Mouse (Mus musculus): ENCODE measurements around the gene Ncapd2. TPM values are rescaled to one million over a fixed set of nuclear protein-coding genes. Genes with fewer than 3 reads are reported as not detected.
"Not testable (repeated sequence)": the region's sequence is repeated elsewhere in the genome, so short reads cannot be mapped to it uniquely, and the experiment has no call there.

Ncapd2 gene
- polyA plus RNA-seq, 1 experiment from 2014 or later = 51.3 TPM

- H3K4me1 ChIP-seq (replicated peaks) = peaks cover 44% of the 10 kb centered on the region
- not testable (repeated sequence) for H3K27ac ChIP-seq (replicated peaks); H3K9ac ChIP-seq; H3K4me3 ChIP-seq; H3K4me2 ChIP-seq; H3K9me3 ChIP-seq; H3K27me3 ChIP-seq; ATAC-seq (ENCODE audit: low FRiP score, low read depth)
- WGBS = 70% methylated on average over 12 of the region's 16 CpGs
- peaks cover 32% of the 10 kb centered on the region for H3K36me3 ChIP-seq
Measured at GRCm38 (mm10) chr6:125162615-125163305, 28.7 kb downstream of the Ncapd2 start.

GRCm38 (mm10) chr6:125161971-125162370 lies 29.5 kb downstream of the Ncapd2 start:
- peaks cover 34% of the 10 kb centered on the region for H3K36me3 ChIP-seq
- H3K4me1 ChIP-seq (replicated peaks) = peaks cover 36% of the 10 kb centered on the region
- not testable (repeated sequence) for H3K4me3 ChIP-seq; H3K27me3 ChIP-seq; H3K9ac ChIP-seq; H3K9me3 ChIP-seq; ATAC-seq (ENCODE audit: low FRiP score, low read depth); H3K27ac ChIP-seq (replicated peaks); H3K4me2 ChIP-seq
- WGBS = 4% methylated on average over 4 of the region's 5 CpGs

GRCm38 (mm10) chr6:125160854-125161760 lies 30.4 kb downstream of the Ncapd2 start:
- Histone ChIP-seq H3K4me2 (no peak overlapping the region), H3K27me3 (no peaks in the 10 kb centered on the region), H3K9ac (no peak overlapping the region), H3K27ac (replicated peaks) (0 out of 2 replicates have a peak overlapping the region, but pooled peaks have one; percentile 8), H3K36me3 (peaks cover 36% of the 10 kb centered on the region), H3K4me3 (no peak overlapping the region), H3K9me3 (no peaks in the 10 kb centered on the region), H3K4me1 (replicated peaks) (peaks cover 27% of the 10 kb centered on the region)
- ATAC-seq (ENCODE audit: low FRiP score, low read depth) = no peak
- 19% methylated on average over 22 of the region's 22 CpGs for WGBS

GRCm38 (mm10) chr6:125160558-125160853 lies 31.0 kb downstream of the Ncapd2 start:
- no peak for ATAC-seq (ENCODE audit: low FRiP score, low read depth)
- no peak overlapping the region for H3K9ac ChIP-seq
- H3K4me3 ChIP-seq = no peak overlapping the region
- peaks cover 22% of the 10 kb centered on the region for H3K4me1 ChIP-seq (replicated peaks)
- H3K27me3 ChIP-seq = no peaks in the 10 kb centered on the region
- H3K9me3 ChIP-seq = no peaks in the 10 kb centered on the region
- H3K4me2 ChIP-seq = no peak overlapping the region
- peaks cover 39% of the 10 kb centered on the region for H3K36me3 ChIP-seq
- WGBS = 56% methylated on average over 10 of the region's 10 CpGs
- no peak overlapping the region for H3K27ac ChIP-seq (replicated peaks)

GRCm38 (mm10) chr6:125159773-125160557 lies 31.5 kb downstream of the Ncapd2 start:
- no peaks in the 10 kb centered on the region for H3K9me3 ChIP-seq
- ATAC-seq (ENCODE audit: low FRiP score, low read depth) = no peak
- 88% methylated on average over 7 of the region's 7 CpGs for WGBS
- H3K36me3 ChIP-seq = peaks cover 39% of the 10 kb centered on the region
- H3K27ac ChIP-seq (replicated peaks) = no peak overlapping the region
- H3K4me2 ChIP-seq = no peak overlapping the region
- H3K4me3 ChIP-seq = no peak overlapping the region
- peaks cover 22% of the 10 kb centered on the region for H3K4me1 ChIP-seq (replicated peaks)
- no peaks in the 10 kb centered on the region for H3K27me3 ChIP-seq
- no peak overlapping the region for H3K9ac ChIP-seq

- WGBS = 87% methylated on average over 15 of the region's 15 CpGs
- Histone ChIP-seq H3K4me3 (no peak overlapping the region), H3K4me1 (replicated peaks) (peaks cover 18% of the 10 kb centered on the region), H3K4me2 (no peak overlapping the region), H3K27ac (replicated peaks) (no peak overlapping the region), H3K9ac (no peak overlapping the region), H3K27me3 (no peaks in the 10 kb centered on the region), H3K9me3 (no peaks in the 10 kb centered on the region), H3K36me3 (peaks cover 40% of the 10 kb centered on the region)
- ATAC-seq (ENCODE audit: low FRiP score, low read depth) = no peak
Measured at GRCm38 (mm10) chr6:125158944-125159492, 32.5 kb downstream of the Ncapd2 start.

GRCm38 (mm10) chr6:125156903-125157614 lies 34.4 kb downstream of the Ncapd2 start:
- H3K4me3 ChIP-seq = no peak overlapping the region
- peaks cover 4% of the 10 kb centered on the region for H3K4me1 ChIP-seq (replicated peaks)
- no peak overlapping the region for H3K27ac ChIP-seq (replicated peaks)
- no peaks in the 10 kb centered on the region for H3K9me3 ChIP-seq
- no peak for ATAC-seq (ENCODE audit: low FRiP score, low read depth)
- peaks cover 59% of the 10 kb centered on the region for H3K36me3 ChIP-seq
- no peak overlapping the region for H3K4me2 ChIP-seq
- WGBS = 10% methylated on average over 7 of the region's 7 CpGs
- no peaks in the 10 kb centered on the region for H3K27me3 ChIP-seq
- 0 out of 2 replicates have a peak overlapping the region, but pooled peaks have one; percentile 10 for H3K9ac ChIP-seq

GRCm38 (mm10) chr6:125156491-125156890 lies 35.0 kb downstream of the Ncapd2 start:
- peaks cover 2% of the 10 kb centered on the region for H3K4me1 ChIP-seq (replicated peaks)
- H3K27ac ChIP-seq (replicated peaks) = no peak overlapping the region
- no peaks in the 10 kb centered on the region for H3K27me3 ChIP-seq
- no peaks in the 10 kb centered on the region for H3K9me3 ChIP-seq
- H3K4me2 ChIP-seq = no peak overlapping the region
- no peak overlapping the region for H3K4me3 ChIP-seq
- 92% methylated on average over 3 of the region's 3 CpGs for WGBS
- H3K9ac ChIP-seq = no peak overlapping the region
- ATAC-seq (ENCODE audit: low FRiP score, low read depth) = no peak
- H3K36me3 ChIP-seq = peaks cover 60% of the 10 kb centered on the region

GRCm38 (mm10) chr6:125155262-125155661 lies 36.2 kb downstream of the Ncapd2 start:
- no peak overlapping the region for H3K9ac ChIP-seq
- no peak overlapping the region for H3K4me2 ChIP-seq
- H3K27me3 ChIP-seq = no peaks in the 10 kb centered on the region
- H3K9me3 ChIP-seq = no peaks in the 10 kb centered on the region
- H3K27ac ChIP-seq (replicated peaks) = no peak overlapping the region
- H3K4me3 ChIP-seq = no peak overlapping the region
- H3K36me3 ChIP-seq = peaks cover 55% of the 10 kb centered on the region
- H3K4me1 ChIP-seq (replicated peaks) = no peaks in the 10 kb centered on the region
- no peak for ATAC-seq (ENCODE audit: low FRiP score, low read depth)
- WGBS = 82% methylated on average over 8 of the region's 8 CpGs

- no peak overlapping the region for H3K27ac ChIP-seq (replicated peaks)
- ATAC-seq (ENCODE audit: low FRiP score, low read depth) = no peak
- H3K9me3 ChIP-seq = no peaks in the 10 kb centered on the region
- H3K36me3 ChIP-seq = peaks cover 48% of the 10 kb centered on the region
- H3K4me1 ChIP-seq (replicated peaks) = peaks cover 3% of the 10 kb centered on the region
- H3K27me3 ChIP-seq = no peaks in the 10 kb centered on the region
- no peak overlapping the region for H3K4me3 ChIP-seq
- no peak overlapping the region for H3K4me2 ChIP-seq
- H3K9ac ChIP-seq = no peak overlapping the region
Measured at GRCm38 (mm10) chr6:125154550-125154949, 37.0 kb downstream of the Ncapd2 start.

GRCm38 (mm10) chr6:125153682-125154081 lies 37.8 kb downstream of the Ncapd2 start:
- 92% methylated on average over 4 of the region's 4 CpGs for WGBS
- H3K9me3 ChIP-seq = no peaks in the 10 kb centered on the region
- H3K4me3 ChIP-seq = no peak overlapping the region
- peaks cover 12% of the 10 kb centered on the region for H3K4me1 ChIP-seq (replicated peaks)
- peaks cover 40% of the 10 kb centered on the region for H3K36me3 ChIP-seq
- no peak overlapping the region for H3K4me2 ChIP-seq
- ATAC-seq (ENCODE audit: low FRiP score, low read depth) = no peak
- no peaks in the 10 kb centered on the region for H3K27me3 ChIP-seq
- no peak overlapping the region for H3K27ac ChIP-seq (replicated peaks)
- no peak overlapping the region for H3K9ac ChIP-seq
